Mouse (Mus musculus) brain, embryonic 14.5 days (tissue): ENCODE results near the gene Msantd3.

Source experiments
- CTCF ChIP-seq: fragments of 200-500 bp; IDR thresholded peaks from 2 replicates; pipeline ENCODE4 v1.5.1; 2012; ENCODE audit warnings: inconsistent platforms, mild to moderate bottlenecking, moderate library complexity, borderline replicate concordance; ENCODE audit not compliant: insufficient read depth, insufficient read length; ENCODE audit errors: extremely low read depth
- POLR2A ChIP-seq: fragments of 200-500 bp; IDR thresholded peaks from 2 replicates; pipeline ENCODE4 v1.6.1; 2012; ENCODE audit warnings: mild to moderate bottlenecking, inconsistent platforms, borderline replicate concordance; ENCODE audit not compliant: poor library complexity, insufficient read depth, insufficient read length, severe bottlenecking; ENCODE audit errors: extremely low read depth

DNA sequence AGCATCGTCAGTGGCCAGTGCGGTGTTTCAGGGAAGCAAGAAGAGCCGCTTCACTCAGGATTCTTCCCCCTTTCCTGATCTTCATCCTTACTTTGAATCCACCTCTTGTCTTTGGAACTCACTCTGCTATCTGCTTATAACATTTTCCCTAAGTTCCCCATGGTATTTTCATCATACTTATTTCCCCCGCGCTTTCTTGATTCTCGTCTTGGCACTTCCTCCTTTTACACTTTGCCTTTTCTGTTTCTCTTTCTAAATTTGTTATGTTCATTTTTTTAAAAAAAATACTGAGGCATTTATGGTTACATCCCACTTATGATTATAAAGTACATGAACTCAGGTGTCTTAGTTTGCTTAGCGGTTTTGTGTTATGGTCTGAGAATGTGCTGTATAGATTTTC, 53.1 kb downstream of the Msantd3 start:
- TF ChIP-seq CTCF (no peak), POLR2A (no peak)
